Mouse (Mus musculus): ENCODE measurements at regions not wholly inside any gene's neighbourhood (a gene's known extent, or its start where the extent isn't known, plus 50 kb on each side); places are given as distances from the start of the nearest gene placed in this dataset.

DNA sequence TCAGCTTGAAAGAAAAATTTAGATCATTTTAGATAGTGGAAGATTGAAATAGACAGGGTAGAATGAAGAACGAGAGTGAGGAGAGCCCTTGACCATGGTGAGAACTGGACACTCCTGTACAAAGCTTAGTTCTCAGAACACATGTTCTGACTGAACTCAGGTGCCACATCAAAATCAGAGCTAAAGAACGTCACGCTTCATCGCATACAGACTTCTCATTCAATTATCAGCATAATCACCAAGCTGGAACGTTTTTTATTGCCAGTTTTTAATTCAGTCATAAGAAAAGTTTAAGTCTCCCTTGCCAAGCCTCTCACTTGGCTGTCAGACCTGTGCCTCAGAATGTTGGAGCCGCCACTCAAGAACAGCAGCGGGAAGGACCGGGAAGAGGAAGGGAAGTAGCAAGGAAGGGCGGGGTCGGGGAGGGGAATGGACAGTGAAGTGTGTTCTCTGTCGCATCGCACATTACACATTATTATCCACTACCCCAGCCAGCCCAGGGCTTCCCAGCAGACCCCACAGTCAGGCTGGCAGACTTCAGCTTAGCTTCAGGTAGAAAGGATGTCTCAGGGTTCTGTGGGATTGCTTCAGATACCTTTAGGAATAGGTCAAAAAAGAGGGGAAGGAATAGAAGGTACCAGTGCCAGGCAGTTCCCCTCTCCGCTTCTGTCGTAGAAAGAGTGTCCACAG, 140.1 kb upstream of the Smim15 start:
- no peak for DNase-seq (ENCODE audit: low spot score)

DNA sequence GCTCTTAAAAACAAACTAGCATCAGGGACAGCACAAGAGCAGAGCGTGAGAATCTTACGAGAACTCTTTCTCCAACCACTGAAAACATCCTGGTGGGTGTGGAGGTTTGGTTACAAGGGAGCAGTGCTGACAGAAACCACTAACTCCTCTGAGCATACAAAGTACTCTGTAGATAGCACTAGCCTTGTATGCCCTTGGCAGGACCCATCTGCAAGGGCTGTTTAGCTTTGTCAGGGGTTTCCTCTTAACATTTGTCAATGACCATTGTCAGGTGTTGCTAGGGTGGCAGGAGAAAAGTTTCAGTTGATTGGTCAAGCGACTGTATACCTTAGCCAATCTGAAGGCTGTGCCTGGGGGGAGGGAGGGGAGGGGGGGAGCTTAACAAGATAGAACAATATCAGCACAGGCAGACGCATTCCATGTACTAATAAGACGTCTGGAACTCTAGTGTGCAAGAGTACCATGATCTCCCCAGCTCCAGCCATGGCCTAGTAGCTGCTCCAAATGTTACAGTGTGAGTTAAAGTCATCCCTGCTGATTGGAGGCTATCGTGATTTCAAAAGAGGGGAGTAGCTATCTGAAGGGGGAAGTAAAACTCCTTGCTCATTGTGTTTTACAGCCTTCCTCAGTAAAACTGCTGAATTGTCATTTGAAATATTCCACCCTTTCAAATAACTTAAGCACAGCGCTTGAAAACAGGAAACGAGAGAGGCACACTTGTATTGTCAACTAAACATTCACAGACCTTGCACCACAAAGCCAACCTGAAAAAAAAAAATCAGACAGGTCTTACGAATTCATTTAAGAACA, 140.9 kb upstream of the Smim15 start:
- no peak for DNase-seq (ENCODE audit: low spot score)

DNA sequence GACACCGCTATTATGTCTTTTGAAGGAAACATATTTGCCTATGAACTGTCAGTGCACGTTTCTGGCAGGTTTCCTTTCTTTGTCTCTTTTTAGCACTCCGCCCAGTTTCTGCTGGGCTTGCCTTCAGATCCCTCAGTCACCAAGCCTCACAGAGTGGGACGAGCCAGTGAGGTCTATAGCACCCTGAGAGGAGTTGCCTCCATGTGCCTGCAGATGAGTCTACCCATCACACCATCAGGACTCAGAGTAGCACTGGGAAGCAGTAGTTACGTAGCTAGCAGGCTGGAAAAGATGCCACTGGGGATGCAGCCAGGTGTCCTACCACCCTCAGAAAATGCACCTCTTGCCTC, 141.5 kb upstream of the Smim15 start:
- DNase-seq (ENCODE audit: low spot score), result no peak

DNA sequence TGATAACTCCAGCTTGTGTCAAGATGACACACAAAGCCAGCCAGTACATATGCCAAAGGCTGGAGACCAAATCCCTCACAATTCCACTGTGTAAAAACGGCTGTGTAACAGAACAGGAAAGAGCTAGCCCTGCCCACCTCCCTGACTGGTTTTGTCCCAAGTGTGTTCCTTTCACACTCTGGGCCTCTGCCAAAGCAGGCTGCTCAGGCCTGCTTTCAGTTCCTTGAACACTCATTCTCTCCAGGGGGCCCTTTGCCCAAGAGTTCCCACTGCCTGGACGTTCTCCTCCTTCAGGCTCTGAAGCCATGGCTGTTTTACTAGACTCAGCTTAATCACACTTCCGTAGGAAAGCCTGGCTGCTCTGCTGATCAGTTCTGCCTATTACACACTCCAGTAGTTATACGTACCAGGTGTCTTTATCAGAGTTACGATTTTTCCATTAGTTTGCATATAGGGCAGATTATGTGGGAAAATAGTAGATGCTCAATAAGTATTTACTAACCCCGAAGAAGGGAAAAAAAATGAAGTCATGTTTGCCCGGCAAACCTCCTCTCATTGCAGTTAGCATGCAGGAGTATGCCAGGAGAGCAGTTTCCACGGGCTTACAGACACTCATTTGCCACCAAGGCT, 144.5 kb upstream of the Smim15 start:
- DNase-seq (ENCODE audit: low spot score), result no peak

DNA sequence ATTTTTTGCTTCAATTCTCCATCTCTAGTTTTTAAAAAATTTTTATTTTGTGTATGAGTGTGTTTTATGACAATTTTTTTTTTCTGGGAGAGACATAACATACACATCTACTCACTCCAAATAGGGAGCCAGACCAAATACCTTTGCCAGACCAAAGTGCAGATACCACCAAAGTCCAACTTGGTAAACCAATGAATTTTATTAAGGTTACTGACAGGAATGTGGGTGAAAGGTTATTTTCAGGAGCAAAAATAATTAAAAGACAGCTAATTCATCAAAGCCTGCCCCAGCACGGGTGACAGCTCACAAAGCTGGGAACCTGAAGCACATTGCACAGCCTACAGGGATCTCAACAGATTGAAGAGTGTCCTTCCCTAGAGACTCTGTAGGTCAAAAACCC, 146.6 kb upstream of the Smim15 start:
- no peak for DNase-seq (ENCODE audit: low spot score)

DNA sequence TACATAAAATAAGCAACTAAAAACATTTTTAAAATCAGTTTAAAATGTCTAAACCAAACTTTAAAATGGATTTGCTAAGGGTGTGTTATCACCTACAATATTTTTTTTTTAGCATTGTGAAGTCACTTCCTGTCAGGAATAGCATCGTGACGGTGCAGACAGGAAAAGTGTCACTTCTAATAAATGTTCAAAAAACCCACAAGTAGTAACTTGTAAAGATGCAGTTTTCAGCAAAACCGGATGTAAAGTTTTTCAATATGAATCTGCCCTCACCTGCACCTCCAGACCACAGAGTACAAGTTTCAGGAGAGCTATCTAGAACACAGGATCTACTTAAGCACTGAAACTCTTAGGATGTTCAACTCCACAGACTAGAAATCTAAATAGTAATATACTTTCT, 147.1 kb upstream of the Smim15 start:
- DNase-seq (ENCODE audit: low spot score), result no peak

DNA sequence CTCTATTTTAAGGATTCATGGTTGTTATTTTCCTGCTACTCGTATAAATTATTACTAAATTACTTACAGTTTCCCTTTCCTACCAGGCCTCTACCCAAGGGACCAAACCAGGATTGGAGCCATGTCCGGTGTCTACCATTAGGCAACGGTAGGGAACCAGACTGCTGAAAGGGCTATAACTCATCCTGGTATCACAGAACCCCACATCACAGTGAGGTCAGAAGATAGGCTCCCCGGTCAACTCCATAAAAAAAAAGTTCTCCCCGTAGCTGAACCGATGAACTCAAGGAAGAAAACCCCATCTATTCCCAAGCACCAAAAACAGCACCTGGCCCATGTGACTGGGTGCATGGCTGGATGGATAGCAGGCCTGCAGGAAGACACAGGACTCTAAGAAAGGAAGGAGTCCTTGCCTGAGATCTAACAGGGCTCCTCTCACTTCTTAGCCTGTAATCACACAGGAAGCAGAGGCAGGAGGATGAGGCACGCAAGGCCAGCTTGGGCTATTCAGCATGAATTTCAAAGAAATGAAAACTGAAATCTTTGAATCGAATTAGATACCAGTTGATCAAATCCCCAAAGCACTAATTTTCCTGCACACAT, 150.6 kb upstream of the Smim15 start:
- no peak for DNase-seq (ENCODE audit: low spot score)

DNA sequence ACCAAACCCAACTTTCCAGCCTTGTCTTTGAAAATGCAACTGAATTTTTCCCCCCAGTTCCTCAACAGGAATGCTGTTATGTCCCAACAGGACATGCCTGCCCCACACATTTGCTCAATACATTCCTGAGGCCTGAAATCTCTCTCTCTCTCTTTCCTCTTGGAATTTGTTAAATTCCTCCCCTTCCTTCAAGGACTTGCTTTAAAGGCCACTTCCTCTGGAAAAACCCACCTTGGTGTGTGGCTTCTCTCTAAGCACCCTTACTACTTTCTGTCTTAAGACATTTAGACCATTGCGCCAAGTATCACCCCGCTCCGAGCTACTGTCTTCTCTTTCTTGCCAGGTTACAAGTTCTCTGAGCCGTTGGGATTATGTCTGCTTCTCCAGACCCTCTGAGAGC, 151.2 kb upstream of the Smim15 start:
- no peak for DNase-seq (ENCODE audit: low spot score)

DNA sequence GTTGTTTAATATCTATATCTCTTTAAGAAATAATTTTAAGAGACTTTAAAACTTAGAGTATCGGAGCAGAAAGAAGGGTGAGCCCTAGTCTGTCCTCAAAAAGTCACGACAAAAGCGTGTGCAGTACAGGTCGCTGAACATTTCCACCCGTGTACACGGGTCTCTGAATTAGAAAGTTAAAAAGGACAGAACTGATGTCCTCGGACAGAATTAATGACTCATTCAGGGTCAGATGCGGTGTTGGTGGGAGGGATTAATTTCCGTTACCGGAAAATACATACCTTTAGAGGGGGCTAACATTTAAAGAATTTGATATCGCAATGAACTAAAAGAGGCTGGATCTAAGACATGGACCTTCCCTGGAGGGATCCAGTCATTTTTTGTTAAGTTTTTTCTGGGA, 152.3 kb upstream of the Smim15 start:
- DNase-seq (ENCODE audit: low spot score), result no peak

DNA sequence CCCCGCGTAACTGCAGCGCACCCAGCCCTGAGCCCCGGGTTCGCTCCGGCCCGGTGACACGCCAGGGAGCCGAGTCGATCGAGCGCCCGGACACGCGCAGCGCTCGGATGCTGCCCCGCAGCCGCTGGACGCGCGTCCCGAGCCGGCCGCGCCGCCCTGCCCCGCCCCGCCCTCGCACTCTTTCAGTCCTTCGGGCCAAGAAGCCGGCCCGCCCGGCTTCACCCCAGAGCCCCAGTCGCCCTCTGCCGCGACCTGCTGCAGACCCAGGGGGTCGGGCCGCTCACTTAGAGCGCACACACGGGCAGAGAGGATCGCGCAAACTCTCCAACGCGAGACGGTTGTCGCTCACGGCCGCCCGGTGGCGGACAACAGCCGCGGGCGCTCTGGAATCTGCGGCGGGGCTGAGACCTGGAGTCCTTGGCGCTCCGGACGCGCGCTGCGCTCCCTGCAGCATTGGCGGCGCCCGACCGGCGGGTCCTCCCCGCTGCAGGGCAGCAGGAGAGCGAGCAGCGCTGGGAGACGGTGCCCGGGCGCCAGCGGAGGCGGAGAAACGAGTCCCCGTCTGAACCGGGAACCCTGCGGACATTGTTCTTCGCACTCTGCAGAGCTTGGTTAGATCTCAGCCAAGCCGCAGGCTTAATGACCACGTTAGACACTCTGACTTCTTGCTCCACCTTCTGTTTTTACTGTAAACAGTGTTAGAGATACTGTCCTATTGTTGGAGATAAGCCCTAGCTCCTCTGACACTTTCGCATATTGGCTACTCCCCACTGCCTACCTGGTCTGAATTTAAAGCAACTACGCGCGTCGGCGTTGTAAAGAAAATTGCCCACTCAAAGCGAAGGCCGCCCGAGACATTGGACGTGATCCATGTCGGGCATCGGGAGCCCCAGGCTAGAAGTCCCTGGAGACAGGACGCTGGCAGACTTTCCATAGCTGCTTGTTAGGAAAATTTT, 153.1 kb upstream of the Smim15 start:
- peak; percentile 81 for DNase-seq (ENCODE audit: low spot score)

DNA sequence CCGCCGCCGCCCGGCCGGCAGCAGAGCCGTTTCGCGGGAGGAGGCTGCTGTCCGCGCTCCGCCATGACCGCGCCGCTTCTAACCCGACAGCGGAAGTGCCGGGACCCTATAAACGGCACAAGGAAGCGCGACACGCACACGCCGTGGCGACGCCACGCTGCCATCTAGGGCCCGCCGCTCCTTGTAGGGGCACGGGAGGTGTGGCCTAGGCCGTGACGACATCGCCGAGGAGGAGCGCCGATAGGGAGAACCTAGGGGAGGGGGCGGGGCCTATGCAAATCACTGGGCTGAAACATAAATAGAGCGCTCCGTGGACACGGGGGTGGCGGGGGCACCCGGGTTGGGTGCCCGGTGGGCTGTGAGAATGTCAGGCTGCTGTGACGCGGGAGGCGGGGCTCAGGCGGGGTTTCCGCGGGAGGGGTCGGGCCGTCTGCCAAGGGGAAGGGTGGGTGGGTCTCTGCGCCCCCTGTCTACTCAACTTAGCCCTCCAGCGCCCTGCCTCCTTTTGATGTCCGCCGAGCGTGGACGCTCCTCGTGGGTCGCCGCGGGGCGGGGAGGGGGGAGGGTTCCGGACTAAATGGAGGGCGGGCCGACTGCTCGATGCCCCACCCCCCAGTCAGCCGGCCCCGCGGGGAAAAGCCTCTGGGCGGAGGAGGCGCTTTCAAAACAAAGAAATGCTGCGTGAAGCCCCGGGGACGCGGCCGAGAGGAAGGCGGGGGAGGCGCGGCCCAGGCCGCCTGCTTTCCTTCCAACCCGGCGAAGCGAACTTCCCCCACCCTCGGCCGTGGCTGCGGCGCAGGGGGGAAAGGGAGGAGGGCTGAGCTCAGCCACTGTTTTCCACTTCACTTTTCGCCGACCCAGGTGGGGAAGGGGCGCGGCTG, 154.0 kb upstream of the Smim15 start:
- DNase-seq (ENCODE audit: low spot score), result peak; percentile 99

DNA sequence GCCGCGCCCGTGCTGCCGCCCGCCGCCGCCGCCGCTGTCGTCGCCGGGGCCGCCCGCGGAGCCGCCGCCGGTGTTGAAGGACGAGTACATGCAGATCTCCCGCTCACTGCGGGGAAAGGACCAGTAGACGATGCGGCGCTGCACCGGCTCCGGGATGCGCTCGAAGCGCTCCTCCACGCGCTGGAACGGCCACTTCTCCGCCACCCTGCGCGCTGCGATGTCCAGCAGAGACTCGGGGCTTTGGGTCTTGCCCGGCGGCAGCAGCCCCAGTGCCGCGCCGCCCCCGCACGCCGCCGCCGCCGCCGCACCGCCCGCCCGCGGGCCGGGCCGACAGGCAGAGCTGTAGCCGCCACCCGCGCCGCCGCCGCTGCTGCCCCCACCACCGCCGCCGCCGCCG, 154.7 kb upstream of the Smim15 start:
- no peak for DNase-seq (ENCODE audit: low spot score)

DNA sequence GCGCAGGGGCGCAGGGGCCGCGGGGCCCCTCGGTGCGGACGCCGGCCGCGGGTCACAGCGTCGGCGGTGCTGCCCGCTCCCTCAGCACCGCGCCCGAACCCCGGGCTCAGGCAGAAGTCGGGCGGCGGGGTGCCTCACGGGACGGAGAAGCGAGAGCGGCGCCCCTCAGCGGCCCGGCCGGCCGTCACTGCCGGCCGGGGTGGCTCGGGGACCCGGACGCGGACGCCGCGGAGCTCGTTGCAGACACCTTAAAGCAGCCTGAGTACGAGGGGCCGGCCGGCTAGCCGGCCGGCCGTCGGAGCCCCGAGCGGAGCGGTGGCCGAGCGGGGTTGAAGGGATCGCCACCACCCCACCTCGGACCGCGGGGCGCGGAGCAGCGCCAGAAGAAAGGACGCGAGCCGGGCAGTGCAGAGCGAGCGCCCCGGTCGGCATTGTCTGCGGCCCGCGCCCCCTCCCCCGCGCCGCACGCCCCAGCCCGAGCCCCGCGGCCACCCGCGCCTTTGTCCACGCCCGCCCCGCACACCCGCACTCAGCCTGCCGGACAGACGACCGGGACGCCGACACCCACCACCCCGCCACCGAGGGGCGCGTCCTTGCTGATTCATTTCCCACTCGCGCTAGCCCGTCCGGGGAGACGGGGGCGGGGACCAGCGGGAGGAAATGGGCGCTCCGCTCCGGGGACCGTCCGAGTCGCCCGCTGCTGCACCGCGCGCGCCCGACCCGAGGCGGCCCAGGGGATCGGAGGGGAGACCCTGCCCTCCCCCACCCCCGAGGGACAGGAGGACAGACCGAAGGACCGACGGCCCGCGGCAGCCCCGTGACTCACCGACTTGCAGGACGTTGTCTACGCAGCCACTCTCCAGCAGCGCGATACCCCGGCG, 155.4 kb upstream of the Smim15 start:
- peak; percentile 63 for DNase-seq (ENCODE audit: low spot score)

DNA sequence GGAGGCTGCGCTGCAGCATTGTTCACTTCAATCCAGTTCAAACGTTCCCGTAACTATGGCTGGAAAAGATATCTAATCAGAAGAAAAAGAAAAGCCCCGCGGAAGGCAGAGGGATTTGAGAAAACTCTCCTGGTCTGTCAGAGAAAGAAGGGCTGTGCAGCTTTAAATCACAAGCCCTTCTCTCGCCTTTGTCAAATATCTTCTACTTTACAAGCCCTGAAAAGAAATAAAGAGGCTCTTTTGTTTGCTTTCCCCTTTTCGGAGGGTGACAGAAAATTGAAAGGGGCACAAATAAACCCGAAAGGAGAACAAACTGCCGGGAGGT, 156.1 kb upstream of the Smim15 start:
- peak; percentile 54 for DNase-seq (ENCODE audit: low spot score)

DNA sequence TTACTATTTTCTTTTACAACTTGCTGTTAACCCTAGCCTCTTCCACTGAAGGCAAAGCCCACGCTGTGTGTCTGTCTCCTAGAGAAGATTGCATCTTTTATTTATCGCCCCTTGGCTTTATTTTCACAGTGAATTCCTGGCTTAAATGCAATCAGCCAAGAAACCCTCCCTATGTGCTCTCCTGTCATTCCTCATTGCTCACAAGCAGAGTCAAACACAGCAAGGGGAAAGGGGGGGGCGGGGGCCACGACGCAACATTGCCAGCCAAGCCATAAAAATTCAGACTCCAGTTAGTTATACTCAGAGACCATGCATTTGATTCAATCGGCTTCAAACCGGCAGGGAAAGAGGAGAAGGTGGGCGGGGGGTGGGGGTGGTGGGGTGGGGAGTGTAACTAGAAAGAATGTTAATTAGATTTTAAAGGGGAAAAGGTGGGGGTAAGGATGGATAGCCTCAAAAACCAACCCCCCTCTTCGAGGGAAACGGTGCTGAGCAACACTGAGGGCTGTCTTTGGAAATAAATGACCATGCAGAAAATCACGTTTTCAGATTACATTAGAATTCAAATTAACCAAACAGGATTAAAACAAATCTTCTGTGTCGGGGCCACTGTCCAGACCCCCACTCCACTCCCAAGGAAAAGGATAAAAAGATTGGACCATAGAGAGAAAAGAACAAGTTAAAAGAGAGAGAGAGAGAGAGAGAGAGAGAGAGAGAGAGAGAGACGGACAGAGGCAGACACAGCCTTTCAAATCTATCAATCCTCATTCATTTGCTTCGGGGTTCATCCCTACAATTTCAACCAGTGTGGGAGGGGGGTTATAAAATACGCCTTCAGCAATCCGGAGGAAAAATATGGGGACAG, 156.6 kb upstream of the Smim15 start:
- DNase-seq (ENCODE audit: low spot score), result peak; percentile 64

DNA sequence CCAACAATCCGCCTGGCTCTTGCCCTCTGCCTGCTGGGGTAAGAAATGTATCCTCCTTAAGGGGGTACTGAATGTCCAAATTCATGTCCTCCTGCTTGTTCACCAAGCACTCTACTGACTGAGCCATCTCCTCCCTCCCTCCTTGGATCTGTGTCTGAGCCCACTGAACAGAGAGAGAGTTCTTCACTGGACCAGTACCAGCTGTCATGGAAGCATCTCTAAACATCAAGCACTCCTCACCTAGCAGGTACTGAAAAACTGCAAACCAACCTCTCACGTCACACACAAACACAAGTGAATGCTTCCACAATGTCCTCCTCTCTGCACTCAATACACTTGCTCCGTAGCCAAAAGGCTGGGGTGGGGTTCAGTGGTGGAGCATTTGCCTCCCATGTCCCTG, 159.4 kb upstream of the Smim15 start:
- DNase-seq (ENCODE audit: low spot score), result no peak

DNA sequence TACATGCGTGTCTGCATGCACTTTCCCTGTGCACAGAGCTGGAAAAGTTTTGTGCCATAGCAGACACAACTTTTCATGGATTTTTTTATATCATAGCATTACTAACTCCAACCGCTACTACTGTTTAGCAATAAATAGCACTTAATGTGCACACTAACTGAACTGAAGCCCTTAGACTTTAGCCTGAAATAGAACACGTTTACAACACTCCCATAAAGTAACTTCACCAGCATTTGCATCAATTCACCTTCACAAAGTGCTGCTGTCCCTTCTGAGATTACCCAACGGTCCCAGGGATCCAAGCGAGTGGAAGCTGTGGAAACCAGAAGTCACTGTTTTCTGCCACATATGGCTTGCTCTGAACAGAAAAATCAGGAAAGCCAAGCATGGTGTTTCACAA, 161.9 kb upstream of the Smim15 start:
- DNase-seq (ENCODE audit: low spot score), result no peak

DNA sequence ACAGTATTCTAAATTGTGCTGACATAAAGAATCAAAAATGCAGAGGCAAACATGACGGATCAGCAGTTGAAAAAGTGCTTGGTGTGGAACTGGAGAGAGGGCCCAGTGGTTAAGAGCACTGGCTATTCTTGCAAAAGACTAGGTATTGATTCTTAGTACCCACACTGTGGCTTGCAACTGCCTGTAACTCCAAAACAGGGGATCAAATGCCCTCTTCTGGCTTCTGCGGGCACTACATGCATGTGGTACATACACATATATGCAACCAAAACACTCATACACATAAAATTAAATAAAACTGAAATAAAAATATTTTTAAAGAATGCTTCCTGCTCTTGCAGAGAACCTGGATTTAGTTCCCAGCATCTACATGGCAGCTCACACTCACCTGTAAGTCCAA, 163.7 kb upstream of the Smim15 start:
- DNase-seq (ENCODE audit: low spot score), result no peak

DNA sequence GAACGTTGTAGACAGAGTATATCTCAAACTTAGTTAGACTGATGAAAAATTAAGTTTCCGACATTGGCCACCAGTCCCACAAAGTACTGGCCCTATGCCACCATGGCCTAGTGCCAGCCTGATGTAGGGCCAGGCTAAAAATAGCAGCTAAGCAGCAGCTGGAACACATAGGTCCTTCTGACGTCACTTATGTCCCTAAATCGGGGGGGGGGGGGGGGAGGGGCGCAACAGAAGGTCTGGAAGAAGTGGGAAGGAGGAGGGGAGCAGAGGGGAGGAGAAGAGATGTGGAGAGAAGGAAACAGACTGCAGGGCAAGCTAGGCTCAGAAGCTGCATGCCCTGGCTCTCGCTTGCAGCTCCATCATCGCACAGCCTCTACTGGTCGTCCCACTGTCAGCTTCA, 164.7 kb upstream of the Smim15 start:
- no peak for DNase-seq (ENCODE audit: low spot score)
